Mouse (Mus musculus) induced T-regulatory cell, adult 2 months (primary cell): Measurements from ENCODE around the gene Sppl2b.
A peak's percentile ranks its signal among the peaks of the same experiment; 100 is the strongest.

Experiments used
- DNase-seq: peaks from one replicate; pipeline ENCODE4 v3.0.0-alpha.2; 2012; ENCODE audit warnings: low read depth

The Sppl2b gene

DNA sequence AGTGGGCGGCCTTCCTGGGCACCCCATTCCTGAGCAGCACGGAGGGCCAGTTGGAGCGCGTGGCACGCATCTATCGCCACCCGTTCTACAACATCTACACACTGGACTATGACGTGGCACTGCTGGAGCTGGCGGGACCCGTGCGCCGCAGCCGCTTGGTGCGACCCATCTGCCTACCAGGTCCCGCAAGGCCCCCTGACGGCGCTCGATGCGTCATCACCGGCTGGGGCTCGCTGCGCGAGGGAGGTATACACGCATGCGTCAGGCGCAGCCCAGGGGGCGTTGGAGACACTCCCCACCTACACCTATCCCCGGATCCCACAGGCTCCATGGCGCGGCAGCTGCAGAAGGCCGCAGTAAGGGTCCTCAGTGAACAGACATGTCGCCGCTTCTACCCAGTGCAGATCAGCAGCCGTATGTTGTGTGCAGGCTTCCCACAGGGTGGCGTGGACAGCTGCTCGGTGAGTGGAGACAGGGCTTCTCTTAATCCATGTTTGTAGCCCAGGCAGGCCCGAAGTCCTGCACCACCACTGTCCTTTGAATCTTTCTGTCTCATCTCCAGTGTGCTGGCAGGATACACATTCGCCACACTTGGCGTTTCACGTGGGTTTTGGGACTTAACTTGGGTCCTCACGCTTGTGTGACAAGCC lies 42.9 kb downstream of the Sppl2b start:
- DNase-seq, result no peak

DNA sequence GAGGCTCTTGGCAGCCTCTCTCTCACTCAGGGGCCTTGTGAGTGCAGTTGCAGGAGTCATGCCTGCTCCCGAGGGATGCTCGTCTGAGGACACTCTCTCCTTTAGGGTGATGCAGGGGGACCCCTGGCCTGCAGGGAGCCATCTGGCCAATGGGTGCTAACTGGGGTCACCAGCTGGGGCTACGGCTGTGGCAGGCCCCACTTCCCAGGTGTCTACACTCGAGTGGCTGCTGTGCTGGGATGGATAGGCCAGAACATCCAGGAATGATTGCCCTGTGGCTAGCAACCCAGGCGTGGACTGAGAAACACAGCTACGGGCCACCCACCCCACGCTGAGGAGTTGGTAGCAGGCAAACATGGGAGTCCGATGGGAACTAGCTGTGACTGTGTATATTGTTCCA lies 44.0 kb downstream of the Sppl2b start:
- DNase-seq, result no peak

DNA sequence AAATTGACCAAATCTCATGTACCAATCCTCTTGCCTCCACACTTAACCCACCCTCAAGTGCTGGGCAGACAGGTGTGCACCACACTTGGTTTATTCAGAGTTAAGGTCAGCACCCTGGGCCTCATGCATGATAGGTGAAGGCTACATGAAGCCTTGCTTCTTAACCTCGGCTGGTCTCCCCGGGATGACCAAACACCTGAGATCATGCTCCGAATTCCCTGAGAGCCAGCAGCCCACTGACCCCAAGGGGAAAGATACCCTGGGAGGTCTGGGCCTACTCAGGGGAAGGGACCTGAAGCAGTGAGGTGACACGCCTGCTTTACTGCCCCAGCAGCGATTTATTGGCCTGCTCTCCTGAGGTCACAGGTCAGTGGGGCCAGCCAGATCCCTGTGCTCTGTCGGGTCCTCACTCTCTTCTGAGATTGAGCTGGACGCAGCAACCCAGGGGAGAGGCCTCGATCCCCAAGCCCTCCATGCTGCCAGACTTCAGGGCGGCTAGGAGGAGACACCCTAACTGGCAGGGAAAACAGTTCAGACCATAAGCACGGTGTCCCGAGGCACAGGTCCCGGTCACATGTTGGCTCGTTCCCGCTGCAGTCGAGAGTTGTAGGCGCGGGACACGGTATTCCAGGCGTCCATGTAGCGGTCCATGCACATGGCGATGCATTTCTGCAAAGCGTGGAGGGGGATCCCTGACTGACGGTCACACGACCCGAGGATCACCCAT lies 44.7 kb downstream of the Sppl2b start:
- no peak for DNase-seq

DNA sequence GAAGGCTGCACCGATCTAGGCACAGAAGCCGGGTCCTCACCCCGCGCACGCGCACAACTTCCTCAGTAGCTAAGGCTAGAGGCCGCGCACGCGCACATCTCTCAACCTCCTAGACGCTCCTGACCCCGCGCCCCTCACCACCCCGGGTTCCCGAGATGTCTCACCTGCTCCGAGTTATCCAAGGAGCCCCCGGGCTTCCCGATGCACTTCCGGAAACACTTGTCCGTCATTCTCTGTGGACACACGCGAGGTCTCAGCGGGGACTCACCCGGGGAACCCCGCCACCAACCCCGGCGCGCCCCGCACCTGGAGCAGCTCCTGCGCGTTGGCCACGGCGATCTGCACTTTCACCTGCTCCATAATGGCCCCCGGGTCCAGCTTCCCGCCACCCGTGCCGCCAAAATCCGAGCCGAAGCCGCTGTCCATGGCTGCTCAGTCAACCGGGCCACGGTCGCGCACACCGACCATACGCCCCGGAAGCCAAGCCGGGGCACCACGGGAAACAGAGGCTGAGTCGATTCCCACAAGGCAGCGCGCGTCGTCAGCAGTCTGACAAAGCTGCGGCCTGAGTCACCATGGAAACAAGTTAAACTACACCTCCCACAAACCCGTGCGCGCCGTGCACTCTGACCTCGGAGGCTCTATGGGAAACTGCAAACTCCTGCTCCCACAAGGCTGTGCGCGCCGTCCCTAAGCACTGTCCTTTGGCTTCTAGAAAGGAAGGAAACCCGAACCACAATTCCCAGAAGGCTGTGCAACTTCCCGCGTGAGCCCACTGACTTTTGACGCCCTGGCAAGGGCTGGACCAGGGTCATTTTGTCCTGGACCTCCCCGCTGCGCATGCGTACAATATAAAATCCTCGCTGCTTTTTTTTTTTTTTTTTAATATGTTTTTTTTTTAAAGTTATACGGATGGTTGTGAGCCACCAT lies 45.5 kb downstream of the Sppl2b start, which contains the start of gene Timm13:
Gene Timm13 (minus strand): TSS at position 652 of the 930 bp plus-strand sequence.
- peak; percentile 99 for DNase-seq

DNA sequence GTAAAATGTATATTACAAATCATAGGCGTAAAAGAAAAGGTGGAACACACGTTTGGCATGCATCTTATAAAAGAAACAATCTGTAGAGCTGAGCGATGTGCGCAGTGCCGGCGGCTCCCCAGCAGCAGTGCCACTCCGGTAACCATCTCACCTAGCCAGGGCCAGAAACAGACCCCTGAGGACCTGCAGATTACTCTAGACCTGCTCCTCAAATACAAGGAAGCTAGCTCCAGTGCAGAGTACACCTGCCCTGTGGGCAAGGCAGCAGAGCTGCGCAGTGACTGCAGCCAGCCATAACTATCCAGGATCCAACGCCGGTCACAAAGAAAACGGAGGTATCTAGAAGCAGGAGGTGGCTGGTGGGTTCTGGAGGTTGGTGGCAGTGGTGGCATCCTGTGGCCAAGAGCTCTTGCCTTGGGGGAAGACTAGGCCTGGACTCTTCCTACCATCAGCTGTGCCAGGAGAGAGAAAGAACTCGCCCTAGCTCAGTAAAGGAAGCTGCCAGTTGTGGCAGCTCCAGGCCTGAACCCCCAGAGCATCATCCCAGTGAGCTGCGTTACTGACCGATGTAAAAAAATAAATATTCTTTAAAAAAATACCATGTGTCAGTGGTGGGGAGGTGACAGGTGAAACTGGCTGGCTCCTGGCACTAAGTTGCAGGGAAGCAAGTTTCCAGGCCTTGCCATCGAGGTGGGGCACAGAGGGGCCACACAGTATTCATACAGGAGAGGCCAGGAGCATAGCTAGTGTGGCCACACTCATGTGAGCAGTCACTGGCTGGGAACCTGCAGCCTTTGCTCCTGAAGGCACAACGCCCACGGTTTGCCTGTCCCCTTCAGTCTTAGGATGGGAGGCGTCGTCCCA lies 46.6 kb downstream of the Sppl2b start:
- DNase-seq, result no peak

DNA sequence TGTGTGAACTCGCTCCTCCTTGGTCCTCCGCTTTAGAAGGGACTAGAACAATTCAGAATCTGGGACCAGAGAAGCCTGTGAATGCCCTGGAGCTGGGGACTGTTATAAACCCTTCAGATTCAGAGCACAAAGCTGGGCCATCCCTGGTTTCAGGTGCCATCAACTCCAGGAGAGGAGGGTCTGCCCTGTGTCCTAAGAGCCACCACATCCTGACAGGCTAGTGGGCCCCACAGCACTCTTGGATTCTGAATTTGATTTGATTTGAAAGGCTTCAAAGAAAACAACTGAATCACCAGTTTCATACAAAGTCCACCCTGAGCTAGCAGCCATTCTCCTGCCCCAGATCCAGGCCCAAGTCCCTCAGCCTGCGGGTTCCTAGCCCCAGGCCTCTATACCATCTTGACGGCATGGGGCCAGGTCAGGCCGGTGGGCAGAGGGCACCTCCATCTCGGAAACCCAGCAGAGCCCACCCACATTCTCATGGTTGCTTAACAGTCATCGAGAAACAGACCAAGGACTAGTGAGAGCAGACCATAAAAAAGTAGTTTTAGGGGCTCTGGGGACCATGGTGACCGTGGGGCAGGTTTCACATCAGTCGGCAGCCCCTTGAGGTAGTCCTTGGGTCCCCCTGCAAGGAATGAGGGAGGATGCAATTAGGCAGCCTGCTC lies 47.3 kb downstream of the Sppl2b start:
- no peak for DNase-seq

DNA sequence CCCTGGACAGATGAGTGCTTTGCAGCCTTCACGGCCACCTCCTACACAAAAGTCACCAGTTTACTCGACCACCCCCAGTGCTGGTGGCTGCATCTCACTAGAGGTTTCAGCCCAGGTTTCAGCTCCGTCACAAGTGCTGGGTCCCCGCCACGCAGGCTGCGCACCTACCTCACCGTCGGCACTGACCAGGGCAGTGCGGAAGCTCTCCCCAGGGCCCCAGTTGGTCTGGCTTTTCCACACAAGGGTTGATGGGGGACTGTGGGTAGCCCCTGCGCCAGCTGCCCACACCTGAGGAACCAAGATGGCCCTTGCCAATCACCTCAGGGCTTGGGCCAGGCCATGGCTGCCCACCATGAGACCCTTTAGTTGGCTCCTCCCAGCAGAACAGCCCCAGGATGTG lies 48.2 kb downstream of the Sppl2b start:
- DNase-seq, result no peak

DNA sequence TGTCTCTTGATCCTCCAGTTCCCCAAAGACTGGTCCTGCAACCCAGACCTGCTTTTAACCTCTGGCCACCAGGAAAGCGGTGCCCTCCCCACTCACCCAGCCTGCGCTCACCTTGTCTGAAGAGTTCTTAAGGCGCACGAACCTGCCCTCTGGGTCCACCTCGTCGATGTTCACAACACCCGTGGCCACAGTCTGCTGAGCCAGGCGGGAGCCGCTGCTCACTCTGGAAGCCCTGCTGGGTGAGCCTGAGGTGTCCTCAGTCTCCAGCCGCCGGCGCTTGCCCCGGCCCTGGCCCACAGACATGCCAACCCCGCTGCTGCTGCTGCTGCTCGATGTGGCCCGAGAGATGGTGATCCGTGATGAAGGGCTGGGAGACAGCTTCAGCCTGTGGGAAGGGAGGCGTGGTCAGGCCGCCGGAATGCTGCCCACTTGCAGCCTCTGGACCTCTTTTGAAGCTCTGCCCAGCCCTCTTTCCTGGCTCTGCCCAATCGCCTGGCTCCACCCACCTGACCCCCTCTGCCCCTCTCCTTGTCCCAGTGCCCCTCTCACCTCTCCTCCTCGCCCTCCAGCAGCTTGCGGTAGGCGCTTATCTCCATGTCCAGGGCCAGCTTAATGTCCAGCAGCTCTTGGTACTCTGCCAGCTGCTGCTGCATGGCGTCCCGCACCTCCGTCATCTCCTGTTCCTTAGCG lies 49.1 kb downstream of the Sppl2b start:
- DNase-seq, result no peak

DNA sequence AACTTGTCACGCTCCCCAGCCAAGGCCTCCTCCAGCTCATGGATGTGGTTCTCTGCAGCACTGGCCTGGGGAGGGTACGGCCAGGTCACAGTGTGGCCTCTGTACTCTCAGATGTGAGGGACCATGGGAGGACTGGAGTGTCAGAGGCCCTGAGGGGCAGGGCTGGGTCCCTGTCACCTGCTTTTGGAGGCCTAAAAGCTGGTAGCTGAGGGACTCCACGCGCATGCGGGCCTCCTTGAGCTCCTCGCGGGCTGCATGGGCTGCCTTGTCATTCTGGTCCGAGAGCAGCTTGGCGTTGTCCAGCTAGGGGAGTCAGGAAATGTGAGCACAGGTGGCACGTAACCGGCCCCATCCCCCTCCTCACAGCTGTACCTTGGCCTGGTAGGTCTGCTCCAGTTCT lies 49.6 kb downstream of the Sppl2b start:
- no peak for DNase-seq

DNA sequence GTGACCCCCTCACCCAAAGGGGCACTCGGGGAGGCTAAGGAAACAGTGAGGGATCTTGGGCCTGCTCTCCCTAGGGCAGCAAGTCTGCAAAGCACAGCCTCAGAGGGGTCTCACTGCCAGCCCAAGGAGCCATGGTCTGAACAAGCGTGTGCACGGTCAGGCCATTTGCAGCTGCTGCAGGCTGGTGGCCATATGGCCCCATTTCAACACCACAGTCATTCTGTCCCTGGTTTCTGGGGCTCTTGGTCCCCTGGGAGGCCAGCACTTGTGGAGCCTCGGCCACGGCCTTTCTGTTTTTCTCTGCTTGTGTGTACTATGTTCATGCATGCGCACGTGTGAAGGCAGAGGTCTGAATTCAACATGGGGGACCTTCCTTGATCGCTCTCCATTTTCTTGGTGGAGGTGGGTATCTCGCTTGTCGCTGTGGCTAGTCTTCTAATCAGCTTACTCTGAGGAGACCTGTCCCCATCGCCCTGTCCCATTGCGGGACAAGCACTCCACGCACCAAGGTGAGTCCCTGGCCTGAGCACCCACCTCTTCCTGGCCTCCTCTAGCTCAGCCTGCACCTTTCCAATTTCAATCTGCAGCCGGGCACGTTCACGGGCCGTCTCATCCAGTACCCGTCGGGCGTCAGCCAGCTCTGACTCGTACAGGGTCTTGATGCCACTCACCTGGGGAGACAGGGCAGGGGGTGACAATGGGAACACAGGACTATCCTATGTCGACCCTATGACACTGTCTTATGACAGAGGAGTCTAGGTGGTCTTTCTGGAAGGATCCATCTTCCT lies 54.5 kb downstream of the Sppl2b start:
- DNase-seq, result no peak

DNA sequence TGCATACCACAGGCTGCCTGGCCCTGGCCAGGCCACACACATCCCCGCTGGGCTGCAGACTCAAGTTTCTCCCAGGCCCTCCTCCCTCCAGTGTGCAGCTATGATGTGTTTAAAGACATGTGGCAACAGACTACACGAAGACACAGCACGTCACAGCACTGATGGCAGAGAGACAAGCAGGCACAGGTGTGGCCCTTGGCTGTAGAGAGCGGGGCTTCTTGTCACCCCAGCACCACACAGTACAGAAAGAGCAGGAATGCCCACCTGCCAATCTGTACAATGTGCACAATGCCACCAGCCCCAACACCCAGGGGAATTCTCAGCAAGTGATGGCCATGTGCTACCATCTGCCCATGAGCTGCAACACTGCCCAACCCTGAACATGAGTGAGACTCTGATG lies 56.3 kb downstream of the Sppl2b start:
- DNase-seq, result no peak

DNA sequence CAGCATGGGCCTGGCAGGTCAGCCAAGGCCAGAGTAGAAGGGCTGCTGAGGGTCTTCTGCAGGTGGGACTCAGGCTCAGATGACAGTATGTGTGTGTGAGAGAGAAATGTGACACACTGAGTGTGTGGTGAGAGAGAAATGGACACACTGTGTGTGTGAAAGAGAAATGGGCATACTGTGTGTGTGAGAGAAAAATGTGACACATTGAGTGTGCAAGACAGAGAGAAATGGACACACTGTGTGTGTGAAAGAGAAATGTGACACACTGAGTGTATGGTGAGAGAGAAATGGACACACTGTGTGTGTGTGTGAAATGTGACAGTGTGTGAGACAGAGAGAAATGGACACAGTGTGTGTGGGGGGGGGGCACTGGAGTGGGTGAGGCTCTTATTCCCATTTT lies 56.8 kb downstream of the Sppl2b start:
- no peak for DNase-seq

DNA sequence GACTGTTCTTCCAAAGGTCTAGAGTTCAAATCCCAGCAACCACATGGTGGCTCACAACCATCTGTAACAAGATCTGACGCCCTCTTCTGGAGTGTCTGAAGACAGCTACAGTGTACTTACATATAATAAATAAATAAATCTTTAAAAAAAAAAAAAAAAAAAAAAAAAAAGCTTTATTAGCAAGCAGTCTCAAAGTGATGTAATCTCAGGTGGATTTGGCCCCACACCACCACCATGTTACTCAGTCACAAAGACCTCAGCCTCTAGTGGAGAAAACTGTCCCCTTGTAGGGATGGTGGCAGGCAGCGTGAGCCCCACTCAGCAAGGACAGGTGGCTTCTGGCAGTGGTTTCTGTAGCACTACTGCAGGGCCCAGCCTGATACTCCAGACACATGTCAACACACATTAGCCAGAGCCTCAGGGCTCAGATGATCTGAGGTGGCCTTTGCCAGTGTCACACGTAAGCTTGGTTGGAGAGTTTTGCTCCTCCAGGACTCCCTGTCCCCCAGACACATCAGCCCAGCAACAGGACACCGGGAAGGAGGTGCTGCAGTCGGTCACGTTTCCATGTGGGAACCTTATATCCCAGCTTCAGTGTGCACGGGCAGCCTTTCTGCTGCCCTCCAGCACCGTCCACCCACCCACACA lies 58.4 kb downstream of the Sppl2b start:
- no peak for DNase-seq

DNA sequence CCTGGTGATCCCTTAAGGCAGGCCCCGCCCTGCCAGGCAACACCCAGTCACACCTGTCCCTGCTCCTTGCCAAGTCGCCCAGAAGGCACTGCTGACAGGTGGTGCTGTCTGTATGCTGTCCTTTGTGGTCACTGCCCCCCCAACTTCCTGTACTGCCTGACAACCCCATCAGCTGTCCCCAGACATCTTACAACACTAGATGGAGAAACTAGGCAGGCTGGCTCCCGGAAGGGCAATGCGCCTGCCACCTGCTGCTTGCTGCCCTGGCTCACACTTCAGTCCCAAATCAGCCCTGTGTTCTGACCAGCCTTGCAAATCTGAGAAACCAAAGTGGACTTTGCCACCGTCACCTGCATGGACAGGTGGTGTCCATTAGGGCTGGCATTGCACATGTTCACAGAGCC lies 59.2 kb downstream of the Sppl2b start:
- DNase-seq, result no peak

DNA sequence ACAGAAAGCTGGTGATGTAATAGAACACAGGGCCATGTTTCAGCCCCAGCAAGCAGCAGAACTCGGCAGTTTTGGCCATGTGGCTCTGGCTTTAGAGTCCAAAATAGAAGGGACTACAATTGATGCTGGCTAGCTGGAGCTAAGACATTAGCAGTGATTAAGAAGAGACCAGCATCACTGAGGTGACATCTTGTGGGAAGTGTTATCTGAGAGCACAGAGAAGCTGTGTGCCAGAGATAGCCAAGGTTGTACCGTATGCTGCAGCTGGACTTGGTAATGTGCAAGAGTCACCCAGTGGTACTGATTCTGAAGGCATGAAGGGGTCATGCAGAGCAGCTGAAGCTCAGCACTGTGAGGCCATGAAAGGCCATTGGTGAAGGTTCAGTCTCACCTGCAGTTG lies 60.2 kb downstream of the Sppl2b start:
- no peak for DNase-seq

DNA sequence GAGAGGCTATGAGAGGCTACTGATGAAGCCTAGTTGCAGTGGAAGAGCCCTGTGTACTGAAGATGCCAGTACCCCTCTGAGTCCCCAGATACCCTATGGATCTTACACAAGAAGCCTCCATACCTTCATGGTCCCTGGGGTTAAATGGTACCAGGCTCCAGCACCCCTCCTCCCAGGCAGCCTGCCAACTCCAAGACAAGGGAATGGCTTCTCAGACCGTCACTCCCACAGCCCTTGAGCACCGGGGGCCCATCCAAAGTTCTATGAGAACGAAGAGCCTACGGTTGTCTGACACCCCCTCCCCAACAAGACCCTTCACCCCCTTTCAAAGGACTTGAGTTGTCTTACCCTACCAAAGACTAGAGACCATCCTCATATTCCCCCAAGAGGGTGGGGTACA lies 60.7 kb downstream of the Sppl2b start:
- DNase-seq, result no peak

DNA sequence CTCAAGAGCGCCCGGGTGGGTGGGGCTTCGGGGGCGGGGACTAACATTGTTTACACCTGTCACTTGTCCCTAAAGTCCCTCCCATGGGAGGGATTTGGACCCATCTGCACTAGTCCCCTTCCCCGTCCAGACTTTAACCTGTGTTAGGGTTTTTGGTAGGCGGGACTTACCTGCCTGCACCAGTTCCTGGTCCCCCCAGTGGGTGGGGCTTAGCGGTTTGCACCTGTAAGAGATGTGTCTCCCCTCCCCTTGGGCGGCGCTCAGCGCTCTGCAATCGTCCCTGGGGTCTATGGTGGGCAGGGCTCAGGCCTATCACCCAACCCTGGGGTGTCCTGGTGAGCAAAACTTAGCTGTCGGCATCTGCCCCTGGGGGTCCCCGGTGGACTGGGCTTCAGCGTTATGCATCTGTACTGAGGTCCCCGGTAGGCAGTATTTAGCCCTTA lies 62.3 kb downstream of the Sppl2b start:
- DNase-seq, result peak; percentile 68

DNA sequence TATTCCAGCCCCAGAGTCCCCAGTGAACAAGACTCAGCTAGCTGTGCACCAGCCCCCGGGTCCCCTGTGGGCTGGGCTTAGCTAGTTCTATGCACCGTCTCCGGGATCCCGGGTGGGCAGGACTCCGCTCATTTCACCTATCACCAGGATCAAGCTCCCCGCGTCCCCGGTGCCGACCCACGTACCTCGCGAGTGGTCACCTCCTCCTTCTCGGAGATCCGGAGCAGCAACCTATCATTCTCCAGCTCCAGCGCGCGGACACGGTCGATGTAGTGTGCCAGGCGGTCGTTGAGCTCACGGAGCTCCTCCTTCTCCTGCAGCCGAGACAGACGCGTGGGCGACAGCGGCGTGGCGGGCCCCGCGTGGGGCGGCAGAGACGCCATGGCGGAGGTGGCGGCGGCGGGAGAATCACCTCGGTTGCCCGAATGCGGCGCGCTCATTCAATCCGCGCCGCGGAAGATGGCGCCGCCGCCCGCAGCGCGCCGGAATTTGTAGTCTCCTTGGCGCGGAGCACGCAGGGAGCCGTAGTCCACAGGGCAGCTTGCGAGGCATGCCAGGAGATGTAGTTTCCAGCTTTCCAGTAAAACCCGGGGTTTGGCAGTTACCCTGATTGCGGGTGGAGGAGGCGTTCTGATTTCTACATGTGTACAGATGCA lies 62.8 kb downstream of the Sppl2b start, which contains the start of gene Lmnb2:
Gene Lmnb2 (minus strand): TSS at position 467 of the 656 bp plus-strand sequence.
- DNase-seq, result peak; percentile 76
